Mouse (Mus musculus): ENCODE data around the gene Acot6. TPM values are rescaled to one million over a fixed set of nuclear protein-coding genes. Genes with fewer than 3 reads are reported as not detected.

Gene Acot6
- total RNA-seq, 4 experiments from 2014 or later: 6.0 to 8.1 (median 7.0) TPM

- no peak for DNase-seq
Measured at GRCm38 (mm10) chr12:84153414-84153813, 53.0 kb downstream of the Acot6 start.

- DNase-seq: no peak
Measured at GRCm38 (mm10) chr12:84154786-84155522, 54.5 kb downstream of the Acot6 start.

GRCm38 (mm10) chr12:84155523-84155871, 55.0 kb downstream of the Acot6 start:
- no peak for DNase-seq

GRCm38 (mm10) chr12:84156210-84156609, 55.8 kb downstream of the Acot6 start:
- no peak for DNase-seq

- no peak for DNase-seq
Measured at GRCm38 (mm10) chr12:84158156-84158555, 57.7 kb downstream of the Acot6 start.

- DNase-seq: no peak
Measured at GRCm38 (mm10) chr12:84160491-84160890, 60.0 kb downstream of the Acot6 start.

Other genes starting within 250 kb of the Acot6 start
- 10 to 100 TPM; 42.0 to 62.1 (median 55.7) TPM for gene Numb, start 178.7 kb upstream of the Acot6 start, total RNA-seq (2022)
- 10 to 100 TPM in 3 of 4 experiments, 1 to 10 TPM in 1; 9.3 to 16.9 (median 15.6) TPM for gene Riox1, start 150.0 kb upstream of the Acot6 start, total RNA-seq (2022)
- gene Heatr4, start 115.8 kb upstream of the Acot6 start, total RNA-seq (2022): not detected
- 10 to 100 TPM; 16.1 to 33.1 (median 23.3) TPM for gene Acot2, start 112.8 kb upstream of the Acot6 start, total RNA-seq (2022)
- 10 to 100 TPM in 3 of 4 experiments, 1 to 10 TPM in 1; 4.8 to 15.3 (median 12.3) TPM for gene Acot1, start 91.2 kb upstream of the Acot6 start, total RNA-seq (2022)
- 1 to 10 TPM in 2 of 4 experiments, under 1 TPM in 2; 0.56 to 3.5 (median 1.7) TPM for gene Acot4, start 62.3 kb upstream of the Acot6 start, total RNA-seq (2022)
- gene Gm49366, start 61.7 kb upstream of the Acot6 start, total RNA-seq (2022): 1 to 10 TPM in 1 of 4 experiments, not detected in 3; 1.2 TPM
- gene Acot3, start 48.5 kb upstream of the Acot6 start, total RNA-seq (2022): 1 to 10 TPM in 1 of 4 experiments, under 1 TPM in 1, not detected in 2; 0.29 to 2.8 TPM
- gene Acot5, start 31.3 kb upstream of the Acot6 start, total RNA-seq (2022): under 1 TPM in 2 of 4 experiments, not detected in 2; 0.23 to 0.49 TPM
- gene Dnal1, start 13.7 kb downstream of the Acot6 start, total RNA-seq (2022): 10 to 100 TPM; 14.9 to 30.8 (median 22.0) TPM
- gene Pnma1, start 47.8 kb downstream of the Acot6 start, total RNA-seq (2022): under 1 TPM; 0.09 to 0.56 (median 0.35) TPM
- gene Elmsan1, start 118.2 kb downstream of the Acot6 start, total RNA-seq (2022): 10 to 100 TPM; 21.2 to 31.2 (median 27.3) TPM
- gene Ptgr2, start 184.6 kb downstream of the Acot6 start, total RNA-seq (2022): 10 to 100 TPM; 58.2 to 83.0 (median 73.1) TPM
- gene Zfp410, start 216.2 kb downstream of the Acot6 start, total RNA-seq (2022): 10 to 100 TPM; 30.6 to 50.0 (median 36.0) TPM